ENCODE assay signal across 23 mouse cellular contexts in genomic region chr2:130656536-130656935, GRCm38 (mm10). TPM values are rescaled to one million over a fixed set of nuclear protein-coding genes. Genes with fewer than 3 reads are reported as not detected.
DNase-seq lines count a peak whose midpoint lies in the region; ATAC-seq and TF ChIP-seq lines count a peak whose summit lies in the region.
"Had no signal": no experiment of that assay in that cellular context is flagged by ENCODE, and none has a peak within 500 bp of the region (broad histone marks: within the 10 kb centered on the region; RNA-seq: fewer than 3 reads in every experiment).

No protein-coding gene starts in this region.

- WGBS in heart, embryonic 11.5 days (ENCODE audit: insufficient replicate concordance) = 86% methylated on average over 9 of the region's 9 CpGs
- 89% methylated on average over 9 of the region's 9 CpGs for WGBS in liver, embryonic 12.5 days (ENCODE audit: insufficient replicate concordance)
- 91% methylated on average over 9 of the region's 9 CpGs for WGBS in liver, postnatal 0 days (ENCODE audit: insufficient replicate concordance)
- WGBS in liver, embryonic 16.5 days (ENCODE audit: insufficient replicate concordance) = 91% methylated on average over 9 of the region's 9 CpGs
- 94% methylated on average over 9 of the region's 9 CpGs for WGBS in forebrain, embryonic 10.5 days

- ATAC-seq in heart, embryonic 11.5 days (replicated peaks; ENCODE audit: insufficient number of reproducible peaks, low FRiP score, low TSS enrichment) = no peak
- no peak for ATAC-seq in liver, embryonic 12.5 days
- no peak for ATAC-seq in liver, postnatal 0 days
- ATAC-seq in liver, embryonic 16.5 days (ENCODE audit: low read depth) = no peak

- no peaks in the 10 kb centered on the region for H3K4me1 ChIP-seq in heart, embryonic 11.5 days (ENCODE audit: control insufficient read depth, insufficient read depth, low read length)
- H3K4me1 ChIP-seq in liver, embryonic 12.5 days = peaks cover 48% of the 10 kb centered on the region
- H3K4me1 ChIP-seq in liver, postnatal 0 days (ENCODE audit: insufficient read depth) = peaks cover 5% of the 10 kb centered on the region; the same call in 1 of the 2 replicates
- peaks cover 36% of the 10 kb centered on the region for H3K4me1 ChIP-seq in liver, embryonic 16.5 days (ENCODE audit: control insufficient read depth, low read depth, low read length)
- no peaks in the 10 kb centered on the region for H3K4me1 ChIP-seq in forebrain, embryonic 10.5 days
- H3K4me1 ChIP-seq: embryonic facial prominence, embryonic 10.5 days; forebrain, embryonic 12.5 days; limb, embryonic 13.5 days; midbrain, embryonic 12.5 days had no signal

- H3K27ac ChIP-seq in heart, embryonic 11.5 days (ENCODE audit: low read depth, low read length) = peak overlapping the region; percentile 76
- peak overlapping the region; percentile 92 for H3K27ac ChIP-seq in liver, embryonic 12.5 days
- H3K27ac ChIP-seq in liver, postnatal 0 days (ENCODE audit: low read depth) = no peak overlapping the region
- peak overlapping the region; percentile 72; the same call in 1 of the 2 replicates for H3K27ac ChIP-seq in liver, embryonic 16.5 days (ENCODE audit: low read length)
- H3K27ac ChIP-seq in forebrain, embryonic 10.5 days = no peak overlapping the region
- H3K27ac ChIP-seq: embryonic facial prominence, embryonic 10.5 days; forebrain, embryonic 12.5 days; gastrocnemius, adult 2 months; hindbrain, embryonic 14.5 days; limb, embryonic 13.5 days; midbrain, embryonic 12.5 days; stomach, postnatal 0 days had no signal

- DNase-seq in heart, adult 9 months (ENCODE audit: low spot score in 2 of 2) = no peak
- DNase-seq in liver, postnatal 0 days = no peak
- peak; percentile 49 to 79 for DNase-seq in left cerebral cortex, postnatal 14 days (ENCODE audit: low spot score in 2 of 2)
- DNase-seq in urinary bladder, postnatal 4 days (ENCODE audit: low spot score in 2 of 2) = no peak
- DNase-seq in forebrain, embryonic 10.5 days (ENCODE audit: extremely low spot score, low spot score) = no peak
- DNase-seq: adrenal gland, postnatal 36 days; B cell, adult 2 months; cerebellum, adult 18-20 months; cerebellum, postnatal 25 days; gastrocnemius, adult 2 months; heart, postnatal 36 days; kidney, adult 9 months; kidney, postnatal 25 days; thymus, postnatal 25 days had no signal

- H3K4me3 ChIP-seq in heart, embryonic 11.5 days (ENCODE audit: low read depth, low read length) = no peak overlapping the region
- no peak overlapping the region for H3K4me3 ChIP-seq in liver, embryonic 12.5 days
- H3K4me3 ChIP-seq in liver, postnatal 0 days (ENCODE audit: low read depth, low read length) = no peak overlapping the region
- H3K4me3 ChIP-seq in liver, embryonic 16.5 days (ENCODE audit: low read depth, low read length) = no peak overlapping the region
- no peak overlapping the region for H3K4me3 ChIP-seq in forebrain, embryonic 10.5 days
- H3K4me3 ChIP-seq: embryonic facial prominence, embryonic 10.5 days; forebrain, embryonic 12.5 days; gastrocnemius, adult 2 months; limb, embryonic 13.5 days; midbrain, embryonic 12.5 days had no signal

- no peak overlapping the region for H3K9ac ChIP-seq in heart, embryonic 11.5 days (ENCODE audit: low read depth, low read length)
- H3K9ac ChIP-seq in liver, embryonic 12.5 days = peak overlapping the region; percentile 45
- H3K9ac ChIP-seq in liver, postnatal 0 days (replicated peaks) = no peak overlapping the region
- no peak overlapping the region for H3K9ac ChIP-seq in liver, embryonic 16.5 days (ENCODE audit: low read depth, low read length)
- H3K9ac ChIP-seq: forebrain, embryonic 12.5 days; hindbrain, embryonic 14.5 days; limb, embryonic 13.5 days; midbrain, embryonic 12.5 days had no signal

- no peak for TF ChIP-seq EP300 in liver, postnatal 0 days (IDR thresholded peaks at IDR 0.05; ENCODE audit: low read depth)

- intact Hi-C loops in left cerebral cortex, postnatal 14 days (cut with DNase I) = no loop called here

- no peak for TF ChIP-seq CTCF in liver, postnatal 0 days (IDR thresholded peaks at IDR 0.05; ENCODE audit: low read depth)

- H3K4me2 ChIP-seq in heart, embryonic 11.5 days = no peak overlapping the region
- H3K4me2 ChIP-seq in liver, embryonic 12.5 days = peak overlapping the region; percentile 52
- H3K4me2 ChIP-seq in liver, postnatal 0 days (ENCODE audit: low read depth, low read length) = no peak overlapping the region
- H3K4me2 ChIP-seq in liver, embryonic 16.5 days (ENCODE audit: low read depth, low read length) = no peak overlapping the region
- H3K4me2 ChIP-seq: forebrain, embryonic 12.5 days; hindbrain, embryonic 14.5 days; limb, embryonic 13.5 days; midbrain, embryonic 12.5 days had no signal

- H3K9me3 ChIP-seq in heart, embryonic 11.5 days (replicated peaks; ENCODE audit: control insufficient read depth, low read length) = no peaks in the 10 kb centered on the region
- no peaks in the 10 kb centered on the region for H3K9me3 ChIP-seq in liver, embryonic 12.5 days (replicated peaks)
- no peaks in the 10 kb centered on the region for H3K9me3 ChIP-seq in liver, postnatal 0 days (ENCODE audit: low read length)
- no peaks in the 10 kb centered on the region for H3K9me3 ChIP-seq in liver, embryonic 16.5 days (replicated peaks; ENCODE audit: control insufficient read depth, low read length)
- no peaks in the 10 kb centered on the region for H3K9me3 ChIP-seq in forebrain, embryonic 10.5 days
- H3K9me3 ChIP-seq: embryonic facial prominence, embryonic 10.5 days; forebrain, embryonic 12.5 days; limb, embryonic 13.5 days; midbrain, embryonic 12.5 days had no signal

- peaks cover 28% of the 10 kb centered on the region for H3K36me3 ChIP-seq in heart, embryonic 11.5 days (ENCODE audit: control insufficient read depth, insufficient read depth, low read length)
- peaks cover 93% of the 10 kb centered on the region for H3K36me3 ChIP-seq in liver, embryonic 12.5 days
- H3K36me3 ChIP-seq in liver, postnatal 0 days (replicated peaks; ENCODE audit: insufficient read depth, low read length) = peaks cover 55% of the 10 kb centered on the region
- H3K36me3 ChIP-seq in liver, embryonic 16.5 days (ENCODE audit: control insufficient read depth, insufficient read depth) = peaks cover 33% of the 10 kb centered on the region
- peaks cover 95% of the 10 kb centered on the region for H3K36me3 ChIP-seq in forebrain, embryonic 10.5 days (replicated peaks)

- no peaks in the 10 kb centered on the region for H3K27me3 ChIP-seq in heart, embryonic 11.5 days (ENCODE audit: control insufficient read depth, insufficient read depth, low read length)
- no peaks in the 10 kb centered on the region for H3K27me3 ChIP-seq in liver, embryonic 12.5 days (replicated peaks)
- H3K27me3 ChIP-seq in liver, postnatal 0 days (ENCODE audit: insufficient read depth, low read length) = no peaks in the 10 kb centered on the region
- no peaks in the 10 kb centered on the region for H3K27me3 ChIP-seq in liver, embryonic 16.5 days (ENCODE audit: control insufficient read depth, insufficient read depth, low read depth, low read length)
- no peaks in the 10 kb centered on the region for H3K27me3 ChIP-seq in forebrain, embryonic 10.5 days (ENCODE audit: poor library complexity, severe bottlenecking)
- H3K27me3 ChIP-seq: forebrain, embryonic 12.5 days; limb, embryonic 13.5 days; midbrain, embryonic 12.5 days had no signal

RNA-seq across cellular contexts. Expression of gene Ddrgk1, which starts 7.9 kb away (rescaled TPM):
- polyA plus RNA-seq in heart, embryonic 11.5 days (2014; fragmentation: Nextera tagmentation; extraction: Ambion mirVana) = 41.3 and 44.7 TPM in 2 replicates
- polyA plus RNA-seq in liver, embryonic 12.5 days (2016; fragmentation: Nextera tagmentation; extraction: Ambion mirVana) = 46.1 and 48.7 TPM in 2 replicates
- 71.4 and 71.8 TPM in 2 replicates for polyA plus RNA-seq in liver, postnatal 0 days (2015; fragmentation: Nextera tagmentation; extraction: Ambion mirVana)
- total RNA-seq in left cerebral cortex, postnatal 14 days (2021) = 10 to 100 TPM; 78.1 to 85.2 TPM
- 43.0 and 48.3 TPM in 2 replicates for polyA plus RNA-seq in liver, embryonic 16.5 days (2015; fragmentation: Nextera tagmentation; extraction: Ambion mirVana)
- 44.7 and 46.9 TPM in 2 replicates for polyA plus RNA-seq in forebrain, embryonic 10.5 days (2016; fragmentation: Nextera tagmentation; extraction: Ambion mirVana)

RNA-seq across cellular contexts. Expression of gene Itpa, which starts 10.9 kb away (rescaled TPM):
- polyA plus RNA-seq in heart, embryonic 11.5 days (2014; fragmentation: Nextera tagmentation; extraction: Ambion mirVana) = 88.7 and 91.0 TPM in 2 replicates
- polyA plus RNA-seq in liver, embryonic 12.5 days (2016; fragmentation: Nextera tagmentation; extraction: Ambion mirVana) = 69.9 and 75.2 TPM in 2 replicates
- 30.4 and 31.2 TPM in 2 replicates for polyA plus RNA-seq in liver, postnatal 0 days (2015; fragmentation: Nextera tagmentation; extraction: Ambion mirVana)
- total RNA-seq in left cerebral cortex, postnatal 14 days (2021) = 10 to 100 TPM; 40.4 to 41.9 TPM
- polyA plus RNA-seq in liver, embryonic 16.5 days (2015; fragmentation: Nextera tagmentation; extraction: Ambion mirVana) = 37.0 and 41.0 TPM in 2 replicates
- 154 and 156 TPM in 2 replicates for polyA plus RNA-seq in forebrain, embryonic 10.5 days (2016; fragmentation: Nextera tagmentation; extraction: Ambion mirVana)

RNA-seq across cellular contexts. Expression of gene Lzts3, which starts 13.9 kb away (rescaled TPM):
- polyA plus RNA-seq in heart, embryonic 11.5 days (2014; fragmentation: Nextera tagmentation; extraction: Ambion mirVana) = 0.66 and 0.69 TPM in 2 replicates
- polyA plus RNA-seq in liver, embryonic 12.5 days (2016; fragmentation: Nextera tagmentation; extraction: Ambion mirVana) = 1.6 and 1.7 TPM in 2 replicates
- polyA plus RNA-seq in liver, postnatal 0 days (2015; fragmentation: Nextera tagmentation; extraction: Ambion mirVana) = 1.2 TPM in 2 replicates
- total RNA-seq in left cerebral cortex, postnatal 14 days (2021) = 10 to 100 TPM; 88.0 to 89.5 TPM
- polyA plus RNA-seq in liver, embryonic 16.5 days (2015; fragmentation: Nextera tagmentation; extraction: Ambion mirVana) = 1.6 and 1.9 TPM in 2 replicates
- polyA plus RNA-seq in forebrain, embryonic 10.5 days (2016; fragmentation: Nextera tagmentation; extraction: Ambion mirVana) = 3.4 and 3.8 TPM in 2 replicates

RNA-seq across cellular contexts. Expression of gene Ubox5, which starts 26.7 kb away (rescaled TPM):
- polyA plus RNA-seq in heart, embryonic 11.5 days (2014; fragmentation: Nextera tagmentation; extraction: Ambion mirVana) = 8.9 and 10.4 TPM in 2 replicates
- polyA plus RNA-seq in liver, embryonic 12.5 days (2016; fragmentation: Nextera tagmentation; extraction: Ambion mirVana) = 7.8 and 8.4 TPM in 2 replicates
- polyA plus RNA-seq in liver, postnatal 0 days (2015; fragmentation: Nextera tagmentation; extraction: Ambion mirVana) = 2.6 TPM in 2 replicates
- 1 to 10 TPM; 7.7 to 8.3 TPM for total RNA-seq in left cerebral cortex, postnatal 14 days (2021)
- 4.1 and 4.5 TPM in 2 replicates for polyA plus RNA-seq in liver, embryonic 16.5 days (2015; fragmentation: Nextera tagmentation; extraction: Ambion mirVana)
- polyA plus RNA-seq in forebrain, embryonic 10.5 days (2016; fragmentation: Nextera tagmentation; extraction: Ambion mirVana) = 21.9 and 22.0 TPM in 2 replicates

RNA-seq across cellular contexts. Expression of gene Fastkd5, which starts 26.7 kb away (rescaled TPM):
- 18.8 and 19.7 TPM in 2 replicates for polyA plus RNA-seq in heart, embryonic 11.5 days (2014; fragmentation: Nextera tagmentation; extraction: Ambion mirVana)
- 16.1 and 16.9 TPM in 2 replicates for polyA plus RNA-seq in liver, embryonic 12.5 days (2016; fragmentation: Nextera tagmentation; extraction: Ambion mirVana)
- polyA plus RNA-seq in liver, postnatal 0 days (2015; fragmentation: Nextera tagmentation; extraction: Ambion mirVana) = 5.9 and 7.2 TPM in 2 replicates
- total RNA-seq in left cerebral cortex, postnatal 14 days (2021) = 1 to 10 TPM; 7.3 to 8.0 TPM
- 7.9 and 8.8 TPM in 2 replicates for polyA plus RNA-seq in liver, embryonic 16.5 days (2015; fragmentation: Nextera tagmentation; extraction: Ambion mirVana)
- 21.4 and 22.7 TPM in 2 replicates for polyA plus RNA-seq in forebrain, embryonic 10.5 days (2016; fragmentation: Nextera tagmentation; extraction: Ambion mirVana)

Comparison
In these comparisons a context has a peak if more than half of its experiments do, and no peak if none do; other contexts are left out.
1. H3K27ac ChIP-seq: peak in heart, embryonic 11.5 days (single experiment), liver, embryonic 12.5 days (single experiment) and liver, embryonic 16.5 days (single experiment); none in liver, postnatal 0 days (single experiment) and forebrain, embryonic 10.5 days (single experiment).
2. DNase-seq: peak in left cerebral cortex, postnatal 14 days (2 of 2); none in heart, adult 9 months (0 of 2), liver, postnatal 0 days (single experiment), urinary bladder, postnatal 4 days (0 of 2) and forebrain, embryonic 10.5 days (single experiment).